Mouse (Mus musculus) cerebellum, adult 2 months (tissue): ENCODE measurements around the gene Kat14.

Source experiments
- CTCF ChIP-seq: fragments of 200-500 bp; IDR thresholded peaks from 2 replicates; pipeline ENCODE4 v1.5.1; 2011; ENCODE audit warnings: low read depth, mild to moderate bottlenecking, control low read depth, low read length, moderate library complexity, borderline replicate concordance; ENCODE audit not compliant: insufficient read depth
- POLR2A ChIP-seq: fragments of 200-500 bp; IDR thresholded peaks from 2 replicates; pipeline ENCODE4 v1.6.1; 2011; ENCODE audit warnings: low read length, control low read depth, borderline replicate concordance; ENCODE audit not compliant: insufficient read depth

GRCm38 (mm10) chr2:144428659-144429058 lies 59.9 kb downstream of the Kat14 start:
- TF ChIP-seq CTCF (no peak), POLR2A (no peak)
